Mouse (Mus musculus) adrenal gland, adult 8-10 months (tissue): Measurements from ENCODE around the gene Lrmda. TPM values are rescaled to one million over a fixed set of nuclear protein-coding genes. Genes with fewer than 3 reads are reported as not detected.

Source experiments
- DNase-seq: peaks from one replicate; pipeline ENCODE4 v3.0.0; 2022
- total RNA-seq, 4 experiments: library from RNA; stranded (reverse); gene quantifications; 2 replicates each; pipeline ENCODE4 v1.2.4; 2022

The Lrmda gene
- total RNA-seq, 4 experiments from 2014 or later = 3.4 to 8.5 (median 5.7) TPM

GRCm38 (mm10) chr14:22902116-22902515 is 882.6 kb downstream of the Lrmda start:
- no peak for DNase-seq

DNA sequence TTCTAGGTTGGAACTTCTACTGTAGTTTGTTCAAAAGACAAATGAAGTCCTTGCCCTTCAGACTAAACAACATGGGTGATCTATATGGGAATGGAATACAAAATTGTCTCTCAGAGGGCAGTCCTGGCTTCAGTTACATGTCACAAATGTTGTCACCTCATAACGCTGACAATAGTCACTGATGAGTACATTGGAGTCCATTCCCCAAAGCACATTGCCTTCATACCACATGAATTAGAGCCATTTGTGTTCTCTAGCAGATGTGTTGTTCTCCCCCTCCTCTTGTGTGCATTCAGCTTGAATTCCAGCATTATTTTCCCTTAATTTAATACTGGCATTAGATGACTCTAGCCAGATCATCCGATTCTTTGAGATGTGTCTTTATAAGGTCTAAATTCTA is 883.4 kb downstream of the Lrmda start:
- no peak for DNase-seq

DNA sequence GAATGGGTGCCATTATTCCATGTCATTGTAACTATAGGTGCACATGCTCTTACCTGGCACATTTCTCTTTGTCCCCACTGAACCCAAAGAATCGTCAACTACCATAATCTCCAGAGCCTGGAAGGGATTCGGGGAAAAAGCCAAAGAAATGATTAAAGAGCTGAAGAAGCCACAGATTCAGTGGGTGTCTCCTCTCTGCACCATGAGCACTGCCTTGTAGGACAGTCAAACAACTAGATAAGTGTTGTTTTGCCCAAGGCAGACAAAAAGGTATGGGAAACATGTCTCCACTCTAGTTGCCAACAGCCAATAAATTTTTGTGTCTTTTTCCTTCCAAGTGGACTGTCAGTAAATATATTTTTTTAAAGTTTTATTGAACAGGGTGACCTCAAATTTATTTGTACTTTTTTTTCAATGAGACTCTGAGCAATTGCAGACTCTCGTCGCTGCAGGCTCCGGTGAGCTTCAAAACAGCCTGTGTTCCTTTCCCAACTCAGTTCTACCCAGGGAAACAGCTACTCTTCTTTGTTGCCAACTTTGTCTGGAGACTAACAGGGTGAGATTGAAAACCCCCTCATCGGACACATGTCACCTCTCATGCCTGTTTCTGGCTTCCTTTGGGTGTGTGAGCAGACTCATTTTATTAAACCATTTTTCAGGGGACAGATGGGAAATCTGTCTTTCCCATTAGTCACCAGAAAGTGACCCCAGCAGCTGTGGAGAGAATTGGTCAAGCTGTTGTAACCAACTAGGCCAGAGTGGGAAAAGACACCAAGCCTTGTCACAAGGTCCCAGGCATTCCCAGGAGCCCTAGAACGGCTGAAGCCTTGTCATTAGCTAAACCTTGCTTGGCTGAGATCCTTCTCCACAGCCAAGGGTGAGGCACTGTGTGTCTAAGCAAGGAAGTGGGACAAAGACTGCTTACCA is 886.5 kb downstream of the Lrmda start:
- no peak for DNase-seq

GRCm38 (mm10) chr14:22906716-22907115 is 887.2 kb downstream of the Lrmda start:
- peak; percentile 56 for DNase-seq

- DNase-seq = peak; percentile 26
Observed at GRCm38 (mm10) chr14:22907221-22907620, 887.7 kb downstream of the Lrmda start.

DNA sequence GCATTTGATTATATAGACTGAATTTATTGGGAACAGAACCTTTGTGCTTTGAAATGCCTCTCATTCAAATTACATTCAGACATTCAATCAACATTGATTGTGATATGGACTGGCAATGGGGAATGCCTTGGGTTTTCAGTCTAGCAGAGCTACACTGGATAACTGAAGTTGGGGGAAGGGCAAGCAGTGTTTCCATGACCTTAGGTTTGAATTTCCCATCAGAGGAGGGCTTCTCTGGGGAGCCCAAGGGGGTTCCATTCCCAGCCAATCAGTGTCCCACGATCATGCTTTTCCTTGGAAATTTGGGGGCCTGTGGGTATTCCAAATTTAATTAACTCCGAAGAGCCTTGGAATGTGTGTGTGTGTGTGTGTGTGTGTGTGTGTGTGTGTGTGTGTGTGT is 888.5 kb downstream of the Lrmda start:
- DNase-seq = no peak

DNA sequence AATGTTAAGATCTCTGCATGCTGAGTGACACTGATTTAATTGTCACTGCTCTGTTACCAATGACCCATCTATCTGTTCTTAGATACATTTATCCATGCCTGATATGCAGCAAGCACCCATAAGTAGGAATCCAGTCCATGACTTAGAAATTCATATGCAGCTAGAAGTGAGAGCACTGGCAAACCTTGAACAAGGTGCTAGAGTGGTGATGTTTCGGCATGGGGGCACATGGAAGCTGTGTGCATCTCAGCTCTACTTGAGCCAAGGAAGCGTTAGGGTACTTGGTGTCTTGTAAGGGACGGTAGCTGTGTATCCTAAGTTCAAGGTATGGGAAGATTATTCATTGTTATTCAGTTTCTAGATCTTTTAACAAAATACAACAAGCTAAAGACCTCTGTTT is 896.0 kb downstream of the Lrmda start:
- DNase-seq = no peak

- no peak for DNase-seq
Observed at GRCm38 (mm10) chr14:22918499-22918898, 899.0 kb downstream of the Lrmda start.

- no peak for DNase-seq
Observed at GRCm38 (mm10) chr14:22918931-22919330, 899.4 kb downstream of the Lrmda start.

GRCm38 (mm10) chr14:22921152-22921551 is 901.6 kb downstream of the Lrmda start:
- no peak for DNase-seq

- DNase-seq = no peak
Observed at GRCm38 (mm10) chr14:22921796-22922195, 902.3 kb downstream of the Lrmda start.

DNA sequence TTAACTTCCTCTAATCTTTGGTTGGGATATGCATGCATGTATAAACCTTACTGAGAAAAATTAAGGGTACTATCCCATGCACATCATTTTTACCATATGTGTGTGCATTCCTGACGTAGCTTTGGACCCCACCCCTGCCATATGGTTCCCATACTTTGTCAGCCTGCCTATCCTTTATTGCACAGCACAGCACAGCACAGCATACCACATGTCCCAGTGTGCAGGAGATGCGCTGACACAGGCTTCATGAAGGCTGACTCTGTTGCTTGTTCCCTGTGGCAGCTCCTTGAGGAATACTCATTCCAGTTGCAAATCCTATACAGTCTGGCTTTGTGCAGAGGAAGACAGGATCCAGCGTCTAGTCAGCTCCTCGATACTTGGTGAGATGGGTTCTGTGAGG is 903.1 kb downstream of the Lrmda start:
- DNase-seq = no peak

DNA sequence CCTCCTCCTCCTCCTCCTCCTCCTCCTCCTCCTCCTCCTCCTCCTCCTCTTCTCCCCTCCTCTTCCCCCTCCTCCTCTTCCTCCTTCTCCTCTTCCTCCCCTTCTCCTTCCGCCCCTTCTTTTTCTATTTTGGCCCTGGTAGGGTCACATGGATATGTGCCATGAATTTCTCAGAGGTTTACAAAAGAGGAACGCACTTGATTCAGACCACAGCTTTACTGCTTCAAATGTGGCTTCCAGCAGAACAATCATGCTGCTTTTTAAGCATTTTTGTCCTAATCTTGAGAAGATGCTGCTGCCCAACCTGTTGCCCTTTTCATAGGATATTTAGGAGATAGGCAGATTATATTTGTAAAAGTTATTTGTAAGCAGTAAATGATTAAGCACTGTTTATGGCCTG is 903.7 kb downstream of the Lrmda start:
- no peak for DNase-seq

- no peak for DNase-seq
Observed at GRCm38 (mm10) chr14:22928263-22928662, 908.8 kb downstream of the Lrmda start.

GRCm38 (mm10) chr14:22928683-22929082 is 909.2 kb downstream of the Lrmda start:
- no peak for DNase-seq

GRCm38 (mm10) chr14:22929585-22929984 is 910.1 kb downstream of the Lrmda start:
- DNase-seq = no peak

GRCm38 (mm10) chr14:22930488-22931046 is 911.1 kb downstream of the Lrmda start:
- no peak for DNase-seq

- DNase-seq = no peak
Observed at GRCm38 (mm10) chr14:22931114-22931822, 911.8 kb downstream of the Lrmda start.

GRCm38 (mm10) chr14:22936701-22937100 is 917.2 kb downstream of the Lrmda start:
- no peak for DNase-seq

- DNase-seq = no peak
Observed at GRCm38 (mm10) chr14:22940576-22940975, 921.1 kb downstream of the Lrmda start.

DNA sequence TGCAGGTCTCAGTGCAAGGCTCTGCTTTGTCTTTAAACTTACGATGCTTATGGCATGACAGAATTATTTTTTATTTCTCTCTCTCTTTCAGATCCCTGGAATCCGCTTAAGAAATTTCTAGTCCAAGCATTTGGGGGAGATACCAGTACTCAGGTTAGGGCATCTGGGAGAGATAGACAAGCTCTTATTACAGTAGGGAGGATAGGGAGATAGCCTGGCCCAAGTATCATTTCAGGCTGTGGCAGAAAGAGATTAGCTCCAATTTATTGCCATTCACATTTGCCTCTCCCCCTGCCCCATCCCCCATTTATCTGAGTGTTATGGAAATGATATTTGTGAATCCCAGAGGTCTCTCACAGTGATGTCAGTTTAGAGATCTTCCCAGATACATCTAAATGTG is 923.1 kb downstream of the Lrmda start:
- DNase-seq = no peak

GRCm38 (mm10) chr14:22949466-22949865 is 930.0 kb downstream of the Lrmda start:
- DNase-seq = no peak

- DNase-seq = no peak
Observed at GRCm38 (mm10) chr14:22952981-22953380, 933.5 kb downstream of the Lrmda start.
